Mouse (Mus musculus): Measurements from ENCODE around the gene Gpr182.
"Not testable (repeated sequence)": the region's sequence is repeated elsewhere in the genome, so short reads cannot be mapped to it uniquely, and the experiment has no call there.

Gpr182 gene

DNA sequence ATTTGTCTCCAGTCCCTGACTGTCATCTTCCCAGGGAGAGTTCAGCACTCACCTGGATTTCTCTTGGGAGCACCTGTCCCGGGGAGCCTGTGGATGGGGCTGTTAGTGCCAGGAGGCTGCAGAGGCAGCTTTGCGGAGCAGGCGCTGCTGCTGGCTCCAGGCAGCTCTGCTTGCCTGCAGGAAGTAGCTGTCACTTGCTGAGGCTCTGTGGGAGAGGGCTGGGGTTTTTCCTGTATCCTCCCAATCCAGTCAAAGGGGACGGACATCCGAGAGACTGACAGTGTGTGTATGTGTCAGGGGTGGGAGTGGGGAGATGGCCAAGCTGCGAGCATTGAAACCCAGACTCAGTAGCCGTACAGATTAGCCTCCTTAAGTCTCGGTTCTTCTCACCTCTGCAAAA is at the start of gene Gpr182:
Gene Gpr182, minus strand, starts transcription at position 185 of the 400 bp plus-strand sequence.
- no peak for DNase-seq (ENCODE audit: low read depth, low spot score)

- no peak for DNase-seq (ENCODE audit: low read depth, low spot score)
Measured at GRCm38 (mm10) chr10:127800891-127801290, 49.4 kb upstream of the Gpr182 start, which contains the start of gene Rdh16. TSS of gene Rdh16 (plus strand) at chr10:127801152.

DNA sequence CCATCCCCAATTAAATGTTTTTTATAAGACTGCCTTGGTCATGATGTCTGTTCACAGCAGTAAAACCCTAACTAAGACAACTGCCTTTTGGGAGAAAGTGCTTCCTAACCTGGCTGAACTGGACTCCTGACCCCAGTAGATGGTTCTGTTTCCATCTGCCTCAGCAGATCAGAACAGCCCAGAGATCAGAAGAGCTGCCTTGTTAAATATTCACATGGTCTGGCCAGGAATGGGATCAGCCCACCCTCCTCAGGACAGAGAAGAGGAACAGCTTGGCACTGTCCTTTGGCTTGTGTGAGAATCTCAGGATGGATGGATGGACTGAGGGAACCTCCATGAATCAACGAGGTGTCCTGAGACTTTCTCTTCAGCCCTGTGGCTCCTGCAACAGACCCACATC is 47.8 kb upstream of the Gpr182 start:
- no peak for DNase-seq (ENCODE audit: low read depth, low spot score)

DNA sequence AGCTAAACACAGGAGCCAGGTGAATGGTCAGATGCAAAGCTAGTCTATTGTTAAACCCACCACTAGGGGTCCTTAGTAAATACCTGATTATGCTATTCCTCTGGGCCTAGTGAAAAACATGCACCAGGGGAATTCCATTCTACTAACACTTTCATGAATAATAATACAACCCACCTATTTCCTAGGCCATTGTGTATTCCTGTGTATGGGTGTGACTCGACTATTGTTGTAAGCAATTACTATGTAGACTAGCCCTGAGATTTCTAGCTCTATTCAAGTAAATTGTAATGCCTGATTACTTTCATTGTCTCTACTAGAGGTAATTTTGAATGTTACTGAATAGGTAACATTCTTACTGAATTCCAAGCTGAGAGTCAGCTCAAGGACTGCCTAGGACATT is 33.9 kb upstream of the Gpr182 start:
- not testable (repeated sequence) for DNase-seq (ENCODE audit: low read depth, low spot score)

DNA sequence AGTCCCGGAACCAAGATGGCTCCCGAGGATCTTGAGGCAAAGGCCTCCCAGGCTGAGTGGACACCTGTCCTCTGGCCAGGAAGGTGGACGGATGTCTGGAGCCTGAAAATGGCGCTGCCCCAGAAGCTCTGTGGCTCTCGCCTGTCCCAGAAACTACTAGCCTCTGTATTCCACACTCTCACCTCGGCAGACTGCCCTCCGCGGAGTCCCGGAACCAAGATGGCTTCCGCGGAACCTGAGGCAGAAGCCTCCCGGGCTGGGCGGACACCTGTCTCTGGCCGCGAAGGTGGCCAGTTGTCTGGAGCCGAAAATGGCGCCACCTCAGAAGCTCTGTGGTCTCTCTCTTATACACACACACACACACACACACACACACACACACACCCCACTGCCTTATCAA is 30.8 kb upstream of the Gpr182 start:
- DNase-seq (ENCODE audit: low read depth, low spot score) = not testable (repeated sequence)

DNA sequence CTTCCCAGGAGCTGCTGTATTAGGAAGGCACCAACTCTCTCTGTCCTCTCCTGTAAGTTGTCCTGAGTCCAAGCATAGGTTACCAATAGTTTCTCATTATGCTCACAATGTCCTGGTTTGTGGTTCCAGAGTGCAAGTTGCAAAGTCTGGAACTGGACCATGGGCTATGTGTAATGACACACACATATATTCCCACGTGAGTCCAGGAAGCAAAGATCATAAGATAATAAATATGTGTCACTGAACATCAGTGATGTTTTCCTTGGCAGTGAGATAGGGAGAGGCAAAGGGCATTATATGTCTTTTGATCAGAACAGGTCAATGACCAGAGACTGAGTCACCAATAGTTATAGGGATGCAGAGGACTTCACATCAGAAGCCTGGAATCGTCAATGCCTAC is 24.5 kb upstream of the Gpr182 start, which contains the start of gene Rdh9:
Gene Rdh9, plus strand, starts transcription at position 376 of the 400 bp plus-strand sequence.
- no peak for DNase-seq (ENCODE audit: low read depth, low spot score)

DNA sequence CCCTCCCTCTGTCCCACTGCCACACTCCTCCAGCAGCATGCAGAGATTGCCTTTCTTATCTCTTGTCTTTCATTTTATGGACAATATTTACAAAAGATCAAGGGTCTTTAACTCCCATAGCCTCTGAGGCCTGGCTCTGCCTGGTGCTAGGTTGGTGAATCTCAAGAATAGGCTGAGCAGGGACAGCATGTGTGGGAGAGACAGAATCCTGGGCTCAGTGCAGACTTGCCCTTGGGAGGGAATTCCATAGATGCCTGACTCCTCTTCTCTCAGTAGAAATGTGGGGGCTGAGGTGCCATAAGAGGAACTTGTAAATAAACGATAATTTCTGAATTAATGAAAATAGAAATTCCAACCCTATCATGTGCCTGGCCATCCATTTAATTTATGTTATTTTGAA is 15.0 kb upstream of the Gpr182 start:
- DNase-seq (ENCODE audit: low read depth, low spot score) = no peak

- no peak for DNase-seq (ENCODE audit: low read depth, low spot score)
Measured at GRCm38 (mm10) chr10:127763914-127764680, 12.6 kb upstream of the Gpr182 start.

GRCm38 (mm10) chr10:127762926-127763325 is 11.4 kb upstream of the Gpr182 start:
- DNase-seq (ENCODE audit: low read depth, low spot score) = not testable (repeated sequence)

GRCm38 (mm10) chr10:127759181-127760110 is 7.9 kb upstream of the Gpr182 start, which contains the start of the genes Rdh1 and Rdh16f1:
TSS of gene Rdh1 (plus strand) at chr10:127759721.
TSS of gene Rdh16f1 (plus strand) at chr10:127759787.
- no peak for DNase-seq (ENCODE audit: low read depth, low spot score)

GRCm38 (mm10) chr10:127755770-127756468 is 4.4 kb upstream of the Gpr182 start:
- no peak for DNase-seq (ENCODE audit: low read depth, low spot score)

DNA sequence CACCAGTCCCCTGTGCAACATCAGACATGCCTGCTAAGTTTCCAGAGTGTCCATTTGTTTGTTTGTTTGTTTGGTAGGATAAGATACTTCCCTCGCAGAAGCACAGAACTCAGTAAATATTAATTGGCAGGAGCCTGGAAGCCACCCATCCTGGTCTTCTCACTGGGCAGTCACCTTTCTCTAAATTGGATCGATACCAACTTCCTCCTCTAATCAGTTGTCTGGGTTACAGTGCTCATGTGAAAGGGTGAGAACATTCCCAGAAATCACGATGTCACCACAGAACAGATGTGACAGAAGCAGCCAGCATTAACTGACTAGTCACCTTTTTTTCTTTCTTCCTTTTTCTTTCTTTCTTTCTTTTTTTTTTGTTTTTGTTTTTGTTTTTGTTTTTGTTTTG is 3.7 kb upstream of the Gpr182 start:
- no peak for DNase-seq (ENCODE audit: low read depth, low spot score)

DNA sequence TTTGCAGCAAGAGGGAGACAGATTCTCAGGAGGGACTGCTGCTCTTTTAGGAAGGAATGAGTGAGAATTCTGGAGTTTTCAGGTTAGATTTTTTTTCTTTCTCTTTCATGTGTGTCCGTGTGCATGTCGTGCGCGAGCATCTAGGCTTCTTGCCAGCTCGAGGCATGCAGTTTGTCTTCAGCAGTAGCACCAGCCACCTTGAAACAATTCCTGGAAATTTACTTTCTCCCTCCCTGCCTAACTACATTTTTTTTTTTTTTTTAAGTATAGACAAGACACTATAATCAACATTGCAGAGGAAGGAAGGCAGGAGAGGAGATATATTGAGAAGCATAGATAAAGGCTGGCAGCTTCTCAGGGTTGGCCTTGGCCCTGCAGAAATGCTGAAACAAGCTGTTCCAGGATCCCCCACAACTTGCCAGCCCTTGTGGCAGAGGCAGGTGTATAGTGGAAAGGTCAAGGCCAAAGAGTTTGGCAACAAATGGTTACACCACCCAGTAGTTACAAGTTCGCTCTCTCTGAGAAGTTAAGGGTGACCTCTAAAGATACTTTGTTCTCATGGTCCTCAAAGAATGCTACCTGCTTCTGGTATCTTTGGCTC is 3.1 kb upstream of the Gpr182 start:
- no peak for DNase-seq (ENCODE audit: low read depth, low spot score)

- no peak for DNase-seq (ENCODE audit: low read depth, low spot score)
Measured at GRCm38 (mm10) chr10:127750136-127750777, 1.3 kb downstream of the Gpr182 start.

- DNase-seq (ENCODE audit: low read depth, low spot score) = no peak
Measured at GRCm38 (mm10) chr10:127748847-127749612, 2.5 kb downstream of the Gpr182 start.

DNA sequence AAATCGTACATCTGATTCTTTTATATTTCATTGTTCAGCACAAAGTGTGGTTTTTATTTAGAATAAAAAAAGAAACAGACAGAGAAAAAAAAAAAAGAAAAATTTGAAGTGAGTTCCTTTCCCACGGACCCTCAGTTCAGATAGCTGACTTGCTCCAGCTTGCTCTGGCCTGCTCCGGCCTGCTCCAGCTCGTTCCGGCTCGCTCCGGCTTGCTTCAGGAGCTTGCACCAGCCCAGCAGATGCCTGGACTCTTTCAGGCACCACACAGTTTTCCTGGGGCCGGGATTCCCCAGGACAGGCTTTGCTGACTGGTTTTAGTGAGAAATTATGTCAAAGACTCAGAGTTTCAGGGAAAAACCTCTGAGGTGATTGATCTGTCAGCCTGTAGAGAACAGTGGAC is 4.3 kb downstream of the Gpr182 start:
- DNase-seq (ENCODE audit: low read depth, low spot score) = no peak

GRCm38 (mm10) chr10:127745886-127746285 is 5.6 kb downstream of the Gpr182 start:
- no peak for DNase-seq (ENCODE audit: low read depth, low spot score)

- peak; percentile 72 for DNase-seq (ENCODE audit: low read depth, low spot score)
Measured at GRCm38 (mm10) chr10:127744661-127745060, 6.9 kb downstream of the Gpr182 start.

GRCm38 (mm10) chr10:127739661-127740161 is 11.8 kb downstream of the Gpr182 start:
- DNase-seq (ENCODE audit: low read depth, low spot score) = peak; percentile 58

Measured in CD4-positive, CD25-positive, alpha-beta regulatory T cell, adult 2 months (primary cell).